Mouse (Mus musculus): Measurements from ENCODE around the gene Tmem131l. TPM values are rescaled to one million over a fixed set of nuclear protein-coding genes. Genes with fewer than 3 reads are reported as not detected.
"Not testable (repeated sequence)": the region's sequence is repeated elsewhere in the genome, so short reads cannot be mapped to it uniquely, and the experiment has no call there.

Gene Tmem131l
- polyA plus RNA-seq, 1 experiment = 9.2 TPM

DNA sequence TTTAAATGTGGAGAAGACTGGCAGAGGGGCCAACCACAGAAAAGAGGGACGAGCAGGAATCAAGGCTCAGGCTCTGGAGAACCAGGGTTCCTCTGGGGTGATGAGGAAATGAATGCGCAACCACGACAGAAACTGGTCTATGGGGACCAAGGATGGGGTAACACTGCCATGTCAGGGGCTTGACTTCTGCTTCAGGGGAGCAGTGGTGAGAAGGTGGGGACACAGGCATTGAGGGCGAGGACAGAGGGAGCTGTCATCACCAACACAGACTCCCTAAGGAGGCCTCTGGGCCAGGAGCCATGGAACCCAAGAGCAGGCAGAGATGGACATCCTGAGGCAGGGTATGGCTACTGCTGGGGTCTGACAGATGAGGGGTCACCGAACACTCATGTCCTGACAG is 137.0 kb downstream of the Tmem131l start:
- Histone ChIP-seq H3K4me3 (replicated peaks; ENCODE audit: insufficient read depth, low read depth, low read length) (no peak overlapping the region), H3K4me1 (ENCODE audit: control insufficient read depth, insufficient read depth, low read length) (peaks cover 8% of the 10 kb centered on the region; the same call in 1 of the 2 replicates), H3K27me3 (ENCODE audit: control insufficient read depth, insufficient read depth, low read length) (no peaks in the 10 kb centered on the region), H3K27ac (ENCODE audit: insufficient read depth, low read length) (no peak overlapping the region)
- TF ChIP-seq POLR2A (IDR thresholded peaks at IDR 0.05; ENCODE audit: borderline replicate concordance, insufficient read depth, low read length) (no peak), CTCF (IDR thresholded peaks at IDR 0.05; ENCODE audit: borderline replicate concordance, insufficient read depth, low read depth, low read length) (no peak)
- 80% methylated on average over 5 of the region's 5 CpGs for WGBS
- DNase-seq = no peak

DNA sequence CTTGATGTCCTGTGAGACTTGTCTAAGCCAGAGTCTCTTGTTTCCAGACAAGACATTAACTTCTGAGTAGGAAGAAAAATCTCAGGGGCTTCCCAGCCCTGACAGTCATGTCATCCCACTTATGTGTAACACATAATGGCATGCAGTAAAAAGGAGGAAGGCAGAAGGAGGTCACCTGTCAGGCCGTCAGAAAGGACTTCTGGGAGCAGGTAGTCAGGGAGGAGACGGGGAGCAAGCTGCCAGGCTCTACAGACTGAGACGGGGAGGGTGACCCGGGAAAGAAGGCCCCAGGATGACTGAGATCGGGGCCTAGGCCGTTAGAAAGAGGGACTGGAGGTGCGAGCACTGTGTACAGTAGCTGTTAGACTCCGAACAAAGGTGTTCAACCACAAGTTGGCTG is 137.5 kb downstream of the Tmem131l start:
- no peak for DNase-seq
- WGBS = 93% methylated on average over 8 of the region's 8 CpGs
- TF ChIP-seq POLR2A (IDR thresholded peaks at IDR 0.05; ENCODE audit: borderline replicate concordance, insufficient read depth, low read length) (no peak), CTCF (IDR thresholded peaks at IDR 0.05; ENCODE audit: borderline replicate concordance, insufficient read depth, low read depth, low read length) (no peak)
- H3K27me3 ChIP-seq (ENCODE audit: control insufficient read depth, insufficient read depth, low read length) = no peaks in the 10 kb centered on the region
- peaks cover 8% of the 10 kb centered on the region; the same call in 1 of the 2 replicates for H3K4me1 ChIP-seq (ENCODE audit: control insufficient read depth, insufficient read depth, low read length)
- no peak overlapping the region for H3K4me3 ChIP-seq (replicated peaks; ENCODE audit: insufficient read depth, low read depth, low read length)
- H3K27ac ChIP-seq (ENCODE audit: insufficient read depth, low read length) = no peak overlapping the region

DNA sequence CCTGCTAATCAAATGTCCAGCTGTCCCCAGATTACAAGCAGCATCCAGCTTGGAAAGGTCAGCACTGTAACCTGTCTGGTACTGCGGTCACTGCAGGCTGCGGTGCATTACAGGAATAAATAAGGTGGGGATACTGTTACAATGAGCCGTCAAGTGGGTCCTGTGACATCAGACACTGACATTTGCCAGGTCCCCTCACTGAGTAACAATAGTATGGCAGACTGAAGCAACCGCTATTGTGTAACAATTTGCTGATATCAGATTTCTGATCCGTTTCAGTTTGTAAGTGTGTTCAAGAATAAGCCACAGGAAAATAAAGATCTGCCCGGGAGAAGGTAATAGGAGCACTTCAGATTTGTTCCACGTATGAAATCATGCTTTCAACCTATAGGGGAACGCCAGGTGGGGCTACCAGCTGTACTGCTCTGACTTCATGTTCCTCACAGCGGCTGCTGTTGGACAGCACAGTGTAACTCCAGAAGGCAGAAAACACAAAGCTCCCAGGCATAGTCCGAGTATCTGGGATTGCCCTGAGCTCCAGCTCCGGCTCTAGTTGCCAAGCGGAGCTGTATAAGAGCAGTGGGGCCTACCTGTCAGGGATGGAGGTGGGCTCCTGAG is 139.1 kb downstream of the Tmem131l start:
- peaks cover 8% of the 10 kb centered on the region; the same call in 1 of the 2 replicates for H3K4me1 ChIP-seq (ENCODE audit: control insufficient read depth, insufficient read depth, low read length)
- 93% methylated on average over 12 of the region's 12 CpGs for WGBS

DNA sequence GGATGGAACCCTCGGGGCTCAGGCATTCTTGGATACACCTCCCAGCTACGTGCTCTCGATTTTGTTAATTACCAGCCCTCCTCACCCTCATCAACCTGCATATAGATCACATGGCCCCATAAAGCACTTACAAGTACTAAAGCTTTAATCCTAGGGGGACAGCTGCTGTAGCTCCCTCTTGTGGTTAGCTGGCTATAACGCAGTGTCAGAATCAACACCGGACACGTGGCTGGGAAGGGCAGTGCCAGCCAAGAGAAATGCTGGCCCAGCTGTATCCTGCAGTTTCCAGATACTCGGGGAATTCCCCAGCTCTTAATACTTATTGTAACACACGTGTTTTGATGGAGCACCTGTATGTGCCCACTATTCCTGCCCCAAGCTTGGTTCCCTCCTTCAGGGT is 140.4 kb downstream of the Tmem131l start:
- H3K4me3 ChIP-seq (replicated peaks; ENCODE audit: insufficient read depth, low read depth, low read length) = no peak overlapping the region
- no peak for DNase-seq
- TF ChIP-seq CTCF (IDR thresholded peaks at IDR 0.05; ENCODE audit: borderline replicate concordance, insufficient read depth, low read depth, low read length) (peak; percentile 40; the same call in 1 of the 2 replicates), POLR2A (IDR thresholded peaks at IDR 0.05; ENCODE audit: borderline replicate concordance, insufficient read depth, low read length) (no peak)
- no peaks in the 10 kb centered on the region for H3K27me3 ChIP-seq (ENCODE audit: control insufficient read depth, insufficient read depth, low read length)
- whole genome bisulfite sequencing = 33% methylated on average over 8 of the region's 8 CpGs
- no peak overlapping the region for H3K27ac ChIP-seq (ENCODE audit: insufficient read depth, low read length)
- H3K4me1 ChIP-seq (ENCODE audit: control insufficient read depth, insufficient read depth, low read length) = peaks cover 1% of the 10 kb centered on the region; the same call in 1 of the 2 replicates

More for the DNA sequence above, 139.1 kb downstream of the Tmem131l start:
- no peak for TF ChIP-seq CTCF (IDR thresholded peaks at IDR 0.05; ENCODE audit: borderline replicate concordance, insufficient read depth, low read depth, low read length)
- no peak for TF ChIP-seq POLR2A (IDR thresholded peaks at IDR 0.05; ENCODE audit: borderline replicate concordance, insufficient read depth, low read length)
- H3K27me3 ChIP-seq (ENCODE audit: control insufficient read depth, insufficient read depth, low read length) = no peaks in the 10 kb centered on the region
- no peak overlapping the region for H3K27ac ChIP-seq (ENCODE audit: insufficient read depth, low read length)
- H3K4me3 ChIP-seq (replicated peaks; ENCODE audit: insufficient read depth, low read depth, low read length) = no peak overlapping the region
- DNase-seq = no peak

DNA sequence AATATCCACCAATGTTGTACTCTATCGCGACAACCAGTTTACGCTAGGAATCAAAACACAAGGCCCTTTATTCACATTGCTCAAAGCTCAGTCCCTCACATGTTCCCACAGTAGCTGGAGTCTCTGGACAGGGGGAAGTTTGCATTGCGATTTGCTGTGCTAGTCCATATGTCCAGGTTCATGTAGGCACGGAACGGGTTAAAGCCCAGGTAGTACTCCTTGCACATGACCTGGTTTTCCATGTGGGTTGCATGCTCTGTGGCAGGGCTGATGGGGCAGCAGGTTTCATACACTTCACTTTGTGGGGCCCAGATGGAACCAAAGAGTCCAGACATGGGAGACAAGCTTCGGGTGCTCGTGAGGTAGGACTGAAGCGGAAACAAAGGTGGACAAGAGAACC is 141.7 kb downstream of the Tmem131l start:
- no peaks in the 10 kb centered on the region for H3K4me1 ChIP-seq (ENCODE audit: control insufficient read depth, insufficient read depth, low read length)
- 92% methylated on average over 9 of the region's 9 CpGs for WGBS
- DNase-seq = no peak
- TF ChIP-seq POLR2A (IDR thresholded peaks at IDR 0.05; ENCODE audit: borderline replicate concordance, insufficient read depth, low read length) (no peak), CTCF (IDR thresholded peaks at IDR 0.05; ENCODE audit: borderline replicate concordance, insufficient read depth, low read depth, low read length) (no peak)
- no peaks in the 10 kb centered on the region for H3K27me3 ChIP-seq (ENCODE audit: control insufficient read depth, insufficient read depth, low read length)
- H3K27ac ChIP-seq (ENCODE audit: insufficient read depth, low read length) = no peak overlapping the region
- H3K4me3 ChIP-seq (replicated peaks; ENCODE audit: insufficient read depth, low read depth, low read length) = no peak overlapping the region

DNA sequence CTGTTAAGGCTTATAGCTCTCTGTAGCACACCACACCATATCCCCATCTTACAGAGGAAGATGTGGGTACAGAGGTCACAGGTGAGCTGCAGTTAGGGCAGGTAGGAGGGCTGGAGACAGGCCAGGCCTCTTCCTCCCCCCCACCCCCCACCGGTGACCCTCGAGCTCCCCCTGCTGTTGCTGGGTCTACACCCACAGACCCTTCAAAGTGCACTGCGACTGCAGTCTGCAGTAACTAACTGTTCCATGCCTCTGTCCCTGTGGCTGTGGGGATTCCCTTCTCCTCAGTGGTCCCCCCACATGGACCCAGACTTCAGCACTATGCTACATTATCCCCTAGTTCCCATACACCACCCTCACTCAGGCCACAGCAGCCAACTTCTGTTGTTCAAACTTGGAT is 144.2 kb downstream of the Tmem131l start:
- no peak overlapping the region for H3K4me3 ChIP-seq (replicated peaks; ENCODE audit: insufficient read depth, low read depth, low read length)
- TF ChIP-seq POLR2A (IDR thresholded peaks at IDR 0.05; ENCODE audit: borderline replicate concordance, insufficient read depth, low read length) = no peak
- no peak for TF ChIP-seq CTCF (IDR thresholded peaks at IDR 0.05; ENCODE audit: borderline replicate concordance, insufficient read depth, low read depth, low read length)
- no peak overlapping the region for H3K27ac ChIP-seq (ENCODE audit: insufficient read depth, low read length)
- no peak for DNase-seq
- 32% methylated on average over 3 of the region's 3 CpGs for WGBS
- no peaks in the 10 kb centered on the region for H3K4me1 ChIP-seq (ENCODE audit: control insufficient read depth, insufficient read depth, low read length)
- H3K27me3 ChIP-seq (ENCODE audit: control insufficient read depth, insufficient read depth, low read length) = no peaks in the 10 kb centered on the region

DNA sequence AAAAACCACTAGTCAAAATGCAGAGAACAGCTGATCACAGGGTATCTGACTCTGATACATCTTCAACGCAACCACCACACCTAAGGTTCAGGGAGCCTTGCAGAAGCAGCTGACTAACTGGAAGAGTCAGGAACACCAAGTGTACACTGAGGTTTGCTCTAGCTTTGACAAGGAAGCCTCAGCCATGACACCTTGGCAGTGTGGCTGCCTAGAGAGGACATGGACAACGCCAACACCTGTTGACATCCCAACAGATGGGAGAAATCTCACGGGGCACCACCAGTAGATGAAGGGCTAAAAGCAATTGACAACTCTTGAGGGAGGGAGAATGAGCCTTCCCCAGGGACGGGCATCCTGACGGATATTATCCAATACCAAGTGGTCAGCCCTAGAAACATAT is 144.9 kb downstream of the Tmem131l start:
- WGBS = 82% methylated on average over 5 of the region's 5 CpGs
- no peak overlapping the region for H3K4me3 ChIP-seq (replicated peaks; ENCODE audit: insufficient read depth, low read depth, low read length)
- H3K27me3 ChIP-seq (ENCODE audit: control insufficient read depth, insufficient read depth, low read length) = no peaks in the 10 kb centered on the region
- no peak for DNase-seq
- H3K4me1 ChIP-seq (ENCODE audit: control insufficient read depth, insufficient read depth, low read length) = no peaks in the 10 kb centered on the region
- no peak for TF ChIP-seq CTCF (IDR thresholded peaks at IDR 0.05; ENCODE audit: borderline replicate concordance, insufficient read depth, low read depth, low read length)
- no peak for TF ChIP-seq POLR2A (IDR thresholded peaks at IDR 0.05; ENCODE audit: borderline replicate concordance, insufficient read depth, low read length)
- H3K27ac ChIP-seq (ENCODE audit: insufficient read depth, low read length) = no peak overlapping the region

DNA sequence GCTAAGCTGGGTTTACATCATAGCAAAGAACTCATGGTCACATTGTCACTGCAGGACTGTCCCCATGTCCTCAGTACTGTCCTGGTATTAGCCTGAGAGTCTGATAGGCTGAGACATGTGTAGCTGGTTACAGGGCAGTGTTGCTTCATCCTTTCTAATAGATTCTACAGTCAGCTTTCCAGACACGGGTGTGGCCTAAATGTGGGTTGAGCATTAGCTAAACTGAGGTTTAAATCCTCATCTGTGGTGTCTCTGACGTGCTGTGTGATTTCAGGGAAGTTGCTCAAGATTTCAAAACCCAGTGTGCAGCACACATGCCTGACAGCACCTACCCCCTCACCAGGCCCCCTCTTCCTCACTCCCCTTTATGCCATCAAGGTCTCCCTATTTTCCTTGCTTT is 154.8 kb downstream of the Tmem131l start:
- Histone ChIP-seq H3K4me1 (ENCODE audit: control insufficient read depth, insufficient read depth, low read length) (no peaks in the 10 kb centered on the region), H3K4me3 (replicated peaks; ENCODE audit: insufficient read depth, low read depth, low read length) (no peak overlapping the region)
- TF ChIP-seq POLR2A (IDR thresholded peaks at IDR 0.05; ENCODE audit: borderline replicate concordance, insufficient read depth, low read length) = no peak
- no peak for TF ChIP-seq CTCF (IDR thresholded peaks at IDR 0.05; ENCODE audit: borderline replicate concordance, insufficient read depth, low read depth, low read length)

DNA sequence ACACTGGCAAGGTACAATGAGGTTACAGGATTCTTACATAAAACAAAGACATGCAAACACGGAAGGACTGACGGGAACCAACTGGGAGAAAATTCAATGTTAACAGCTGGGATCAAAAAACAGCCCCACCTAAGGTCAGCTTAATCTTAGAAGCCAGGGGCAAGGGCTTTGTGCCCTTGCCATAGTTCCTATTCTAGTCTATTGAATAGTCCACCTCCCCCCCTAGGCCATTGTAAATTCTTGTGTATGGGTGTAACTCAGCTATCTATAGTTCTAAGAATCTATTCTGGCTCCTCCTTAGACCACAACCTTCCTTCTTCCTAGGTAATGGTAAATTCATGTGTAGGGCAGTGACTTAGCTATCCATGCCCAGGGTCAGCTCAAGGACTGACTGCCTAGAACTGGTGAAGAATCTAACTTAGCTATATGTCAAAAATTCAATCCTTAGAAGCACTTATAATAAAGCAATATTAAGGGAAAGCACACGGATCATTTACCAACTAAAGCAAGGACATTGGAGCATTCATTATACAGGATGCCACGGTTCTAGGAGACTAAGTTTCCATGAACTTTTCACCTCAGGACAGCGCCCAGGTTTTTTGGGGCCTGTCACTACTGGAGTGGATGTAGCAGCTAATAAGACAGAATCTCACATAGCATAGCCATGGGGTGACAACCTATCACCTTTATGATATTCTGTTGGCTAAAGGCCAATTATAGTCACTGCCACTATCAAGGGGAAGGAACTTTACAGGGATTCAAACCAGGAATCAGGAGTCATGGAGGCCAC is 160.5 kb downstream of the Tmem131l start:
- not testable (repeated sequence) for H3K4me3 ChIP-seq (replicated peaks; ENCODE audit: insufficient read depth, low read depth, low read length)
- WGBS = 83% methylated on average over 5 of the region's 5 CpGs

More for the DNA sequence above, 154.8 kb downstream of the Tmem131l start:
- H3K27me3 ChIP-seq (ENCODE audit: control insufficient read depth, insufficient read depth, low read length) = no peaks in the 10 kb centered on the region
- DNase-seq = no peak
- H3K27ac ChIP-seq (ENCODE audit: insufficient read depth, low read length) = no peak overlapping the region
- WGBS = 83% methylated on average over 2 of the region's 2 CpGs

More for the DNA sequence above, 160.5 kb downstream of the Tmem131l start:
- not testable (repeated sequence) for H3K4me1 ChIP-seq (ENCODE audit: control insufficient read depth, insufficient read depth, low read length); H3K27me3 ChIP-seq (ENCODE audit: control insufficient read depth, insufficient read depth, low read length); DNase-seq; H3K27ac ChIP-seq (ENCODE audit: insufficient read depth, low read length)

Measured in cerebellum, adult 2 months (tissue).